Mouse (Mus musculus): Measurements from ENCODE around the gene Tac2. TPM values are rescaled to one million over a fixed set of nuclear protein-coding genes. Genes with fewer than 3 reads are reported as not detected.

Tac2 gene
- total and polyA plus RNA-seq, 2 experiments from 2014 or later = 0.27 to 4.5 TPM

DNA sequence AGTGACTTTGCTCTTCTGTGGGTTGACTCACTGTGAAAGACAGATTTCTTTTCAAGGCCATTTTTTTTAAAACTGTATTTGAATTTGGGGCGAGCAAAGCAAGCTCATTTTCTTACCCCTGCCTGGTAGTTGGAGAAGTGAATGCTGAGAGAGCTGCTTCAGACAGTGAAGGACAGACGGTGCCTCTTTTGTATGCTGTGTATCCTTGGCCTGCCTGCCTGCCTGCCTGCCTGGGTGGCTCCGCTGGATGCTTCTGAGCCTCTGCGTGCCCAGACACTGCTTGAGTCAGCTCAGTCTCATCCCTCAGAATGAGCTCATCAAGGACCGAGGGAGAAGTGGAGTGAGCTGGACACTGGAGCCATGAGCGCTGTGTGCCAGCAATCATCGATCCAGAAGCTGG, 25.3 kb upstream of the Tac2 start:
- peaks cover 10% of the 10 kb centered on the region; the same call in 1 of the 2 replicates for H3K36me3 ChIP-seq (ENCODE audit: insufficient read depth, low read length)
- no peaks in the 10 kb centered on the region for H3K9me3 ChIP-seq (ENCODE audit: low read length)
- no peak overlapping the region for H3K9ac ChIP-seq (replicated peaks; ENCODE audit: low read length, poor library complexity, severe bottlenecking)
- WGBS = 92% methylated on average over 7 of the region's 7 CpGs
- no peak overlapping the region for H3K27ac ChIP-seq (ENCODE audit: low read depth, low read length)
- no peak overlapping the region for H3K4me2 ChIP-seq (ENCODE audit: low read depth, low read length, poor library complexity, severe bottlenecking)
- TF ChIP-seq CTCF (IDR thresholded peaks at IDR 0.05) = no peak
- ATAC-seq (ENCODE audit: low FRiP score) = no peak
- H3K27me3 ChIP-seq (ENCODE audit: insufficient read depth, low read length) = no peaks in the 10 kb centered on the region
- H3K4me1 ChIP-seq (ENCODE audit: insufficient read depth, low read length) = no peaks in the 10 kb centered on the region
- DNase-seq (ENCODE audit: low spot score) = no peak
- no peak overlapping the region for H3K4me3 ChIP-seq (ENCODE audit: low read depth, low read length)

- 52% methylated on average over 4 of the region's 4 CpGs for WGBS
- H3K36me3 ChIP-seq (ENCODE audit: insufficient read depth, low read length) = peaks cover 3% of the 10 kb centered on the region; the same call in 1 of the 2 replicates
Observed at GRCm38 (mm10) chr10:127703299-127703698, 21.0 kb upstream of the Tac2 start.

DNA sequence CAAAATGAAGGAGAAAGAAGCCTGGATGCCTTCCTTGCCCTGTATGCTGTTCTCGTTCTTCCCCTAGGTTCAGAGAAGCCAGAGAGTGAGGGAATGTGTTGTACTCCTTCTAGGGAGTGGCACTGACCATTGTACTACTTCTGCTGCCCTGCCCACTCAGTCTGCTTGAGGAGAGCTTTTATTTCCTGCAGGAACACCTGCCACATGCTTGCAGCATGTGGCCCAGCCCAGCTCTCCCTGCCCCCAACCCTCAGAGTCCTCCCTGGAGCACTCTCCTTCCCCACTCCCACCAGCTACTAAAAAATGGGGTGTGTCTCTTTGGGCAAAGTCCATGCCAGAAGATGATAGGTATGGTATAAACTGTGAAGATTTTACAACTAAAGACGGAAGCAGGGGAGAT, 20.0 kb upstream of the Tac2 start:
- DNase-seq (ENCODE audit: low spot score) (no peak), ATAC-seq (ENCODE audit: low FRiP score) (no peak)
- Histone ChIP-seq H3K27ac (ENCODE audit: low read depth, low read length) (no peak overlapping the region), H3K9ac (replicated peaks; ENCODE audit: low read length, poor library complexity, severe bottlenecking) (no peak overlapping the region), H3K27me3 (ENCODE audit: insufficient read depth, low read length) (no peaks in the 10 kb centered on the region), H3K36me3 (ENCODE audit: insufficient read depth, low read length) (no peaks in the 10 kb centered on the region; the same call in 1 of the 2 replicates), H3K4me2 (ENCODE audit: low read depth, low read length, poor library complexity, severe bottlenecking) (no peak overlapping the region), H3K4me1 (ENCODE audit: insufficient read depth, low read length) (no peaks in the 10 kb centered on the region), H3K9me3 (ENCODE audit: low read length) (no peaks in the 10 kb centered on the region), H3K4me3 (ENCODE audit: low read depth, low read length) (no peak overlapping the region)
- no peak for TF ChIP-seq CTCF (IDR thresholded peaks at IDR 0.05)
- WGBS = 66% methylated on average over 2 of the region's 2 CpGs

More at GRCm38 (mm10) chr10:127703299-127703698, 21.0 kb upstream of the Tac2 start:
- ATAC-seq (ENCODE audit: low FRiP score) (no peak), DNase-seq (ENCODE audit: low spot score) (no peak)
- Histone ChIP-seq H3K9me3 (ENCODE audit: low read length) (no peaks in the 10 kb centered on the region), H3K4me1 (ENCODE audit: insufficient read depth, low read length) (no peaks in the 10 kb centered on the region), H3K4me2 (ENCODE audit: low read depth, low read length, poor library complexity, severe bottlenecking) (no peak overlapping the region), H3K27me3 (ENCODE audit: insufficient read depth, low read length) (no peaks in the 10 kb centered on the region), H3K27ac (ENCODE audit: low read depth, low read length) (no peak overlapping the region), H3K9ac (replicated peaks; ENCODE audit: low read length, poor library complexity, severe bottlenecking) (no peak overlapping the region), H3K4me3 (ENCODE audit: low read depth, low read length) (no peak overlapping the region)
- no peak for TF ChIP-seq CTCF (IDR thresholded peaks at IDR 0.05)

- WGBS = 76% methylated on average over 2 of the region's 2 CpGs
- no peak for TF ChIP-seq CTCF (IDR thresholded peaks at IDR 0.05)
- DNase-seq (ENCODE audit: low spot score) = no peak
- Histone ChIP-seq H3K36me3 (ENCODE audit: insufficient read depth, low read length) (no peaks in the 10 kb centered on the region), H3K4me2 (ENCODE audit: low read depth, low read length, poor library complexity, severe bottlenecking) (no peak within 1 kb of the TSS), H3K27me3 (ENCODE audit: insufficient read depth, low read length) (no peaks in the 10 kb centered on the region), H3K9ac (replicated peaks; ENCODE audit: low read length, poor library complexity, severe bottlenecking) (no peak within 1 kb of the TSS), H3K27ac (ENCODE audit: low read depth, low read length) (no peak within 1 kb of the TSS), H3K4me1 (ENCODE audit: insufficient read depth, low read length) (no peaks in the 10 kb centered on the region), H3K9me3 (ENCODE audit: low read length) (no peaks in the 10 kb centered on the region), H3K4me3 (ENCODE audit: low read depth, low read length) (no peak within 1 kb of the TSS)
- no peak for ATAC-seq (ENCODE audit: low FRiP score)
Observed at GRCm38 (mm10) chr10:127704766-127705220, 19.5 kb upstream of the Tac2 start, which contains the start of gene Myo1a. Gene Myo1a (plus strand): TSS chr10:127705170.

- WGBS = 92% methylated on average over 4 of the region's 4 CpGs
- Histone ChIP-seq H3K4me1 (ENCODE audit: insufficient read depth, low read length) (no peaks in the 10 kb centered on the region), H3K4me3 (ENCODE audit: low read depth, low read length) (no peak overlapping the region), H3K27me3 (ENCODE audit: insufficient read depth, low read length) (no peaks in the 10 kb centered on the region), H3K36me3 (ENCODE audit: insufficient read depth, low read length) (no peaks in the 10 kb centered on the region), H3K4me2 (ENCODE audit: low read depth, low read length, poor library complexity, severe bottlenecking) (no peak overlapping the region), H3K27ac (ENCODE audit: low read depth, low read length) (no peak overlapping the region), H3K9me3 (ENCODE audit: low read length) (no peaks in the 10 kb centered on the region), H3K9ac (replicated peaks; ENCODE audit: low read length, poor library complexity, severe bottlenecking) (no peak overlapping the region)
- DNase-seq (ENCODE audit: low spot score) (no peak), ATAC-seq (ENCODE audit: low FRiP score) (no peak)
- no peak for TF ChIP-seq CTCF (IDR thresholded peaks at IDR 0.05)
Observed at GRCm38 (mm10) chr10:127705783-127706182, 18.5 kb upstream of the Tac2 start.

GRCm38 (mm10) chr10:127707721-127708120, 16.6 kb upstream of the Tac2 start:
- H3K4me1 ChIP-seq (ENCODE audit: insufficient read depth, low read length) = no peaks in the 10 kb centered on the region
- ATAC-seq (ENCODE audit: low FRiP score) (no peak), DNase-seq (ENCODE audit: low spot score) (no peak)
- no peaks in the 10 kb centered on the region for H3K27me3 ChIP-seq (ENCODE audit: insufficient read depth, low read length)
- no peak overlapping the region for H3K4me2 ChIP-seq (ENCODE audit: low read depth, low read length, poor library complexity, severe bottlenecking)
- no peak for TF ChIP-seq CTCF (IDR thresholded peaks at IDR 0.05)
- no peak overlapping the region for H3K4me3 ChIP-seq (ENCODE audit: low read depth, low read length)
- no peak overlapping the region for H3K9ac ChIP-seq (replicated peaks; ENCODE audit: low read length, poor library complexity, severe bottlenecking)
- no peaks in the 10 kb centered on the region for H3K36me3 ChIP-seq (ENCODE audit: insufficient read depth, low read length)
- H3K9me3 ChIP-seq (ENCODE audit: low read length) = no peaks in the 10 kb centered on the region
- no peak overlapping the region for H3K27ac ChIP-seq (ENCODE audit: low read depth, low read length)
- 85% methylated on average over 7 of the region's 7 CpGs for WGBS

Data from midbrain, postnatal 0 days (tissue).